Mouse (Mus musculus): ENCODE measurements at regions not wholly inside any gene's neighbourhood (a gene's known extent, or its start where the extent isn't known, plus 50 kb on each side); places are given as distances from the start of the nearest gene placed in this dataset.

GRCm38 (mm10) chr4:89401696-89402095 lies 90.9 kb upstream of the Cdkn2b start:
- no peaks in the 10 kb centered on the region for H3K36me3 ChIP-seq (ENCODE audit: control insufficient read depth, insufficient read depth, low read length)
- no peaks in the 10 kb centered on the region for H3K27me3 ChIP-seq (ENCODE audit: control insufficient read depth, insufficient read depth, low read length)
- TF ChIP-seq CTCF (IDR thresholded peaks at IDR 0.05; ENCODE audit: low read depth) (no peak), EP300 (optimal IDR thresholded peaks at IDR 0.05) (no peak)
- ATAC-seq (ENCODE audit: low FRiP score, low TSS enrichment) (no peak), DNase-seq (ENCODE audit: low spot score) (no peak)
- no peaks in the 10 kb centered on the region for H3K9me3 ChIP-seq (ENCODE audit: control insufficient read depth, low read length)
- H3K4me1 ChIP-seq (replicated peaks; ENCODE audit: control insufficient read depth, insufficient read depth) = no peaks in the 10 kb centered on the region
- 79% methylated on average over 2 of the region's 2 CpGs for WGBS
- H3K4me3 ChIP-seq (ENCODE audit: low read depth, low read length) = no peak overlapping the region
- H3K9ac ChIP-seq (ENCODE audit: low read length) = no peak overlapping the region
- H3K4me2 ChIP-seq (replicated peaks; ENCODE audit: low read depth) = no peak overlapping the region
- no peak overlapping the region for H3K27ac ChIP-seq (replicated peaks)

- no peak for DNase-seq (ENCODE audit: low spot score)
- TF ChIP-seq EP300 (optimal IDR thresholded peaks at IDR 0.05) (no peak), CTCF (IDR thresholded peaks at IDR 0.05; ENCODE audit: low read depth) (no peak)
- no peaks in the 10 kb centered on the region for H3K36me3 ChIP-seq (ENCODE audit: control insufficient read depth, insufficient read depth, low read length)
- H3K4me3 ChIP-seq (ENCODE audit: low read depth, low read length) = no peak overlapping the region
- no peaks in the 10 kb centered on the region for H3K4me1 ChIP-seq (replicated peaks; ENCODE audit: control insufficient read depth, insufficient read depth)
- ATAC-seq (ENCODE audit: low FRiP score, low TSS enrichment) = no peak
- no peak overlapping the region for H3K4me2 ChIP-seq (replicated peaks; ENCODE audit: low read depth)
- no peaks in the 10 kb centered on the region for H3K9me3 ChIP-seq (ENCODE audit: control insufficient read depth, low read length)
- WGBS = 80% methylated on average over 3 of the region's 3 CpGs
- H3K27ac ChIP-seq (replicated peaks) = no peak overlapping the region
- no peak overlapping the region for H3K9ac ChIP-seq (ENCODE audit: low read length)
- no peaks in the 10 kb centered on the region for H3K27me3 ChIP-seq (ENCODE audit: control insufficient read depth, insufficient read depth, low read length)
Measured at GRCm38 (mm10) chr4:89400342-89400741, 89.5 kb upstream of the Cdkn2b start.

GRCm38 (mm10) chr4:89399277-89399676 lies 88.4 kb upstream of the Cdkn2b start:
- H3K4me2 ChIP-seq (replicated peaks; ENCODE audit: low read depth) = no peak overlapping the region
- no peak for DNase-seq (ENCODE audit: low spot score)
- no peak overlapping the region for H3K27ac ChIP-seq (replicated peaks)
- H3K9ac ChIP-seq (ENCODE audit: low read length) = no peak overlapping the region
- no peak overlapping the region for H3K4me3 ChIP-seq (ENCODE audit: low read depth, low read length)
- ATAC-seq (ENCODE audit: low FRiP score, low TSS enrichment) = no peak
- H3K36me3 ChIP-seq (ENCODE audit: control insufficient read depth, insufficient read depth, low read length) = no peaks in the 10 kb centered on the region
- H3K4me1 ChIP-seq (replicated peaks; ENCODE audit: control insufficient read depth, insufficient read depth) = no peaks in the 10 kb centered on the region
- TF ChIP-seq EP300 (optimal IDR thresholded peaks at IDR 0.05) (no peak), CTCF (IDR thresholded peaks at IDR 0.05; ENCODE audit: low read depth) (no peak)
- H3K27me3 ChIP-seq (ENCODE audit: control insufficient read depth, insufficient read depth, low read length) = no peaks in the 10 kb centered on the region
- no peaks in the 10 kb centered on the region for H3K9me3 ChIP-seq (ENCODE audit: control insufficient read depth, low read length)
- 73% methylated on average over 2 of the region's 2 CpGs for WGBS

- Histone ChIP-seq H3K27ac (replicated peaks) (no peak overlapping the region), H3K27me3 (ENCODE audit: control insufficient read depth, insufficient read depth, low read length) (no peaks in the 10 kb centered on the region), H3K4me1 (replicated peaks; ENCODE audit: control insufficient read depth, insufficient read depth) (no peaks in the 10 kb centered on the region), H3K9ac (ENCODE audit: low read length) (no peak overlapping the region), H3K9me3 (ENCODE audit: control insufficient read depth, low read length) (no peaks in the 10 kb centered on the region), H3K4me2 (replicated peaks; ENCODE audit: low read depth) (no peak overlapping the region), H3K36me3 (ENCODE audit: control insufficient read depth, insufficient read depth, low read length) (no peaks in the 10 kb centered on the region), H3K4me3 (ENCODE audit: low read depth, low read length) (no peak overlapping the region)
- 78% methylated on average over 2 of the region's 2 CpGs for WGBS
- DNase-seq (ENCODE audit: low spot score) = no peak
- no peak for ATAC-seq (ENCODE audit: low FRiP score, low TSS enrichment)
- TF ChIP-seq EP300 (optimal IDR thresholded peaks at IDR 0.05) (no peak), CTCF (IDR thresholded peaks at IDR 0.05; ENCODE audit: low read depth) (no peak)
Measured at GRCm38 (mm10) chr4:89396020-89396419, 85.2 kb upstream of the Cdkn2b start.

- TF ChIP-seq CTCF (IDR thresholded peaks at IDR 0.05; ENCODE audit: low read depth) (no peak), EP300 (optimal IDR thresholded peaks at IDR 0.05) (no peak)
- ATAC-seq (ENCODE audit: low FRiP score, low TSS enrichment) = no peak
- H3K4me2 ChIP-seq (replicated peaks; ENCODE audit: low read depth) = no peak overlapping the region
Measured at GRCm38 (mm10) chr4:89395336-89395735, 84.5 kb upstream of the Cdkn2b start.

GRCm38 (mm10) chr4:89393251-89393711 lies 82.4 kb upstream of the Cdkn2b start:
- H3K4me1 ChIP-seq (replicated peaks; ENCODE audit: control insufficient read depth, insufficient read depth) = no peaks in the 10 kb centered on the region
- H3K9me3 ChIP-seq (ENCODE audit: control insufficient read depth, low read length) = no peaks in the 10 kb centered on the region
- H3K36me3 ChIP-seq (ENCODE audit: control insufficient read depth, insufficient read depth, low read length) = no peaks in the 10 kb centered on the region
- ATAC-seq (ENCODE audit: low FRiP score, low TSS enrichment) (no peak), DNase-seq (ENCODE audit: low spot score) (no peak)
- H3K27ac ChIP-seq (replicated peaks) = no peak overlapping the region
- no peak overlapping the region for H3K4me2 ChIP-seq (replicated peaks; ENCODE audit: low read depth)
- H3K9ac ChIP-seq (ENCODE audit: low read length) = no peak overlapping the region
- TF ChIP-seq EP300 (optimal IDR thresholded peaks at IDR 0.05) (no peak), CTCF (IDR thresholded peaks at IDR 0.05; ENCODE audit: low read depth) (no peak)
- H3K4me3 ChIP-seq (ENCODE audit: low read depth, low read length) = no peak overlapping the region
- no peaks in the 10 kb centered on the region for H3K27me3 ChIP-seq (ENCODE audit: control insufficient read depth, insufficient read depth, low read length)
- WGBS = 87% methylated on average over 2 of the region's 2 CpGs

More at GRCm38 (mm10) chr4:89395336-89395735, 84.5 kb upstream of the Cdkn2b start:
- H3K36me3 ChIP-seq (ENCODE audit: control insufficient read depth, insufficient read depth, low read length) = no peaks in the 10 kb centered on the region
- H3K27me3 ChIP-seq (ENCODE audit: control insufficient read depth, insufficient read depth, low read length) = no peaks in the 10 kb centered on the region
- no peak overlapping the region for H3K27ac ChIP-seq (replicated peaks)
- no peaks in the 10 kb centered on the region for H3K9me3 ChIP-seq (ENCODE audit: control insufficient read depth, low read length)
- H3K9ac ChIP-seq (ENCODE audit: low read length) = no peak overlapping the region
- no peak for DNase-seq (ENCODE audit: low spot score)
- no peaks in the 10 kb centered on the region for H3K4me1 ChIP-seq (replicated peaks; ENCODE audit: control insufficient read depth, insufficient read depth)
- no peak overlapping the region for H3K4me3 ChIP-seq (ENCODE audit: low read depth, low read length)
